Mouse (Mus musculus): ENCODE results near the gene Arfgef3. TPM values are rescaled to one million over a fixed set of nuclear protein-coding genes. Genes with fewer than 3 reads are reported as not detected.
"Not testable (repeated sequence)": the region's sequence is repeated elsewhere in the genome, so short reads cannot be mapped to it uniquely, and the experiment has no call there.

The Arfgef3 gene
- polyA plus RNA-seq, 2 experiments from 2014 or later, result 0.08 TPM

DNA sequence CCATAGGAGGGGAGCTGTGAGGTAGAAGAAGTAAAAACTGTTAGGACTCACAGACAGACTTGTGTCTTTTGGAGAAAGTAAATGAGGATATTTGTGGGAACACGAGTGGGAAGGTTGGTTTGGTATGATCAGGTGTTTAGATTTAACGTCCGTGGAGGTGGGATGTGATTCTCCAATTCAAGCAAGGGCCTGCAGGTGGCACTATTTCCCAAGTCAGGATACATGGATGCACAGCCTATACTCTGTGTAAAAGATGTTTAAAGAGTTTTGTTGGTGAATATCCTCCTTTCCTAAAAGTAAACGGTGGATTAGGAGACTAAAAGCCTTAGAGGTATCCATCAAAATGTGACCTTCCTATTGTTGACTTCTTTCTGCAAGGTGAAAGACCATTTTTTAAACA, 180.8 kb downstream of the Arfgef3 start:
- ATAC-seq, result no peak

DNA sequence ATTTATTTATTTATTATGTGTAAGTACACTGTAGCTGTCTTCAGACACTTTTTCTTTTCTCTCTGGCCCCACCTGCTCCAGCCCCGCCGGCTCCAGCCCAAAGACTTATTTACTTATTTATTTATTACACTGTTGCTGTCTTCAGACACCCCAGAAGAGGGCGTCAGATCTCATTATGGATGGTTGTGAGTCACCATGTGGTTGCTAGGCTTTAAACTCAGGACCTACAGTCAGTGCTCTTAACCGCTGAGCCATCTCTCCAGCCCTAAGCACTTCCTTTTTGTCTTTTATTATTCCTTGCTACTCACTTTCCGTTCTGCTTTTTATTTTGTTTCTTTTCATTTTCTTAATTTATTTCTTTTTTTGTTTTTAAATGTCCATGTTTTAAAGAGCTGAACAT, 182.3 kb downstream of the Arfgef3 start:
- no peak for ATAC-seq

DNA sequence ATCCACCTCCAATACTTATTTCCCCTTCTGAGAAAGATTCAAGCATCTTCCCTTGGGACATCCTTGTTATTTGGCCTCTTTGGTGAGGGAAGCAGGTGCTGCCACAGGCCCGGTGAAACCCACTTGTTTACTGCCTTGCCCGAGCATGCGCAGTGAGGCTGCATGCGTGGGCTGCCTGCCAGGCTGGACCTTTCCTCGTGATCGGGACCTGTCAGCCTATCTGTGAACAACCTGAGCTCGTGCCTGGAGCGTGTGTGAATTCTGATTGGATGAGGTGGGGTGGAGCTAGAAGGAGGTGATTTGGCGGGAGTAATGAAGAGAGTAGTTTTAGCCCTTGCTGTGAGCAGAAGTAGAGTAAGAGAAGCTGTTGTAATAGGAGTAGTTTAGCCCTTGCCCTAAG, 184.7 kb downstream of the Arfgef3 start:
- not testable (repeated sequence) for ATAC-seq

DNA sequence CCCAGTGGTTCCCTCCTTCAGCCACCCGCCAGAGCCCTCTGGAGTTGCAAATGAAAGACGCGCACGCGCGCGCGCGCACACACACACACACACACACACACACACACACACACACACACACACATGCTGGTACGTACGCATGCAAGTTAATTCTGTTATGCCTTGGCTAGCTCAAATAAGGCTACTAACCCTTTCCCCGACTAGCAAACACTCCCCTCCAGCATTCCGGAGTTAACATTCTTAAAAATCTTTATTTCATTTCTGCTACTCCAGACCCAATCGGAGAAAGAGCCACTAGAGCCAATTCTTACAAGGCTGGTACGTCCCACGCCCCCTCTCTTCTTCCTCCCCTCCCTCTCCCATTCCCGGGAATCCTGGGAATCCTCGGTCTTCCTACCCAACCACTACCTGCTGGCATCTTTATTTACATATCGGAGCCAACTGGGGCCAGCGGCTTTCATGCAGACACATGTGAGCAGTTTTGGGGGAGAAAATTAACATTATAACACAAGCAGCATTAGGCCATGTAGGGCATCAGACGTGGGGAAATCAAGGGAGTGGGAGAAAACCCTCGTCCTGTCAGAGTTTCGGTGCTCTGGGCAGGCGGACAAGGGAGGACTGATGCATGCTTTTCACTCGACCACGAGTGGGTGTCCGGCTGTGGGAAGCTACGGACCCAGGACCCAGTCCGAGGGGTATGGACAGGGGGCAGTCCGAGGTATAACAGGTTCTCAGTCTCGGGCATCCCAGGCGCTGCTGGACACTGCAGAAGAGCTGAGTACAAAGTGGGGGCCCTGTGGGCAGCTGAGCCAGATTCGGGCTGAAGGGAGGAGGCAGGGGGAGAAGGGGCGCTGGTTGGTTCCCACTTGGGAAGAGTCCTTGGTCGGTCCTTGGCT, 194.2 kb downstream of the Arfgef3 start:
- no peak for ATAC-seq

DNA sequence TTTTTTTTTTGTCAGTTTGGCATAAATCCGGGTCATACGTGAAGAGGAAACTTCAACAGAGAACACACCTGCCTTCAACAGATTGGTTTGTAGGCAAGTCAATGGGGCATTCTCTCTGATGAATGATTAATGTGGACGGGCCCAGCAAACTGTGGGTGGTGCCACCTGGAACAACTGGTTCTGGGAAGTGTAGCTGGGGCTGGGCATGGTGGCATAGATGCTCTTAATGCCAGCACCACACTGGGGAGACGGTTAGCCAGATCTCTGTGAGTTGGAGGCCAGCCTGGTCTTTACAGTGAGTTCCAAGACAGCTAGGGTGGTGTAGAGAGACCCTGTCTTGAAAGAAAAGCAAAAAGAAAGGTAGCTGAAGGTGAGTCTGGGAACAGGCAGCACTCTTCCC, 196.4 kb downstream of the Arfgef3 start:
- no peak for ATAC-seq

DNA sequence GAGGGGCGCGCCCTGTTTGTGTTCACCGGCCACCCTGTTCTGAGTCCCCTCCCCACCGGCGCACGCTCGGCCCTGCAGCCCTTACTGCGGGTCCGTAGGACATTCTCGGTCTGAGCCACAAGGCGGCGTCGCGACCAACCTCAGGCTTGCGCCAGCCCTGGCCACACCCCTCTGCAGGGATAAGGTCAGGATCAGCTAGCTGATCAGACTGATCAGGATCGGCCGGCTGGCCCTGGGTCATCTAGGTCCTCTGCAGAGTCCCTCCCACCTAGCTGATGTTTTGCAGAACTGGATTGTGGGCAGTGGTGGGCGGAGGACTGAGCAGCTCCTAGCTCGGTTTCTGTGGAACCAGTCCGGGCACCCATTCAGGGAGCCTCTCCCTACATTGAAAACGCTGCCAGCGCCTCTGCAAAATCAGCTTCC, 197.9 kb downstream of the Arfgef3 start, which contains the start of gene Hebp2:
Gene Hebp2 (minus strand): TSS at position 264 of the 423 bp plus-strand sequence.
- ATAC-seq, result no peak

DNA sequence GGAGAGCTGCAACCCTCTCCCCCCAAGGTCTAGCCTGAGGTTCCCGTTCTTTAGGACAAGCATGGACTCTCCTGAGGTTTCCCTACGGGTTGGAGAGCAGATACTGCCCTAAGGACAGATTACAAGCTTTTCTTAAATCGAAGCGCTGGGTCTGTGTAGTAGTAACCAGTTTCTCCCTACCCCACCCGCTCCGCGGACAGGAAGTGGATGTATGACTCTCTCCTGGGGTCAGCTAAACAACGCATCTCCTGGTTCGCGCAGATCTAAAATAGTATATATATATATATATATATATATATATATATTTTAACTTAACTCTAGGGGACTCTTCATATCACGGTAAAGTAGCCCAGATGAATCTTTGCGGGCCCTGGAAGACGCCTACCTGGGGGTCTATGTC, 198.4 kb downstream of the Arfgef3 start:
- ATAC-seq, result no peak

DNA sequence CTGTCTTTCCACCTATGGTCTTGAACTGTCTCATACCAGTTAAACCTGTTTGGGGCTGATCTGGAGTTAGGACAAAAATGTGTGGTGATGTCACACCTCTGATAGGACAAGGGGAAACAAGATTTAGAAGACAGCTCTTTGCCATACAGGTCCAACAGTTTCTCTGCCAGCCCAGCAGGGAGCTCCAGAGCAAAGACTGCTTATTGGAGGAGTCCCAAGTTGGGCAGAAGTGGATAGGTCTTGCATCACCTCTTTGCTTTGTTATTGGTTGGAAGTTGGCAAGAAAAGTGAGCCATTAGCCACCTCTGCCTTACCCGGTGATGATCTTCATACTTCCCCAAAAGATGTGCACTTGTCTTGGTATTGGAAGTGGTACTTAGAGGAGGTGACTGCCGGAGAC, 206.9 kb downstream of the Arfgef3 start:
- no peak for ATAC-seq

DNA sequence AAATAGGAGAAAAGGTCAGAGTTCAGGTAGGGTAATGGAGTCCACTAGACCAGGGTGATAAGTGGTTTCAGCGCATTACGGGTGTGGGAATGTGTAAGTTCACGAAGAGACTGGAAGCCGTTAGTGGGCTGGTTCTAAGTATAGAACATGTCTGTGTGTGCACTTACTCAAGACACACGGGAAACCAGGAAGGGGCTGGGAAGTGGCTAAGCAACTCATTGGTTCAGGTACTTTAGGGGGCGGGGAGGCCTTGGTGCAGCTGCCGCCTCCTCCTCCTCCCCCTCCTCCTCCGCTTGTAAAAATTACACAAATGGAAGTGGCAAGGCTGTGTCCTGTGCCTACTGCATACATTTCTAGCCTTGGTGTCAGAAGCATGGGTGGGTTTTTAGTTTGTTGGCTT, 211.5 kb downstream of the Arfgef3 start:
- ATAC-seq, result no peak

Other genes with a start within 250 kb of the Arfgef3 start
- not detected for gene Hebp2, start 197.9 kb downstream of the Arfgef3 start, polyA plus RNA-seq (2017; shearing (Covaris generic))
- gene Gm4922, start 42.8 kb upstream of the Arfgef3 start, polyA plus RNA-seq (2017; shearing (Covaris generic)), result not detected
- gene Perp, start 101.1 kb upstream of the Arfgef3 start, polyA plus RNA-seq (2017; shearing (Covaris generic)), result under 1 TPM; 0.65 to 0.84 TPM

Measured in CD4-positive, CD25-positive, alpha-beta regulatory T cell, adult 4 months (primary cell).